Comparison of ENCODE assay signal across 22 mouse cellular contexts in the genomic region with DNA sequence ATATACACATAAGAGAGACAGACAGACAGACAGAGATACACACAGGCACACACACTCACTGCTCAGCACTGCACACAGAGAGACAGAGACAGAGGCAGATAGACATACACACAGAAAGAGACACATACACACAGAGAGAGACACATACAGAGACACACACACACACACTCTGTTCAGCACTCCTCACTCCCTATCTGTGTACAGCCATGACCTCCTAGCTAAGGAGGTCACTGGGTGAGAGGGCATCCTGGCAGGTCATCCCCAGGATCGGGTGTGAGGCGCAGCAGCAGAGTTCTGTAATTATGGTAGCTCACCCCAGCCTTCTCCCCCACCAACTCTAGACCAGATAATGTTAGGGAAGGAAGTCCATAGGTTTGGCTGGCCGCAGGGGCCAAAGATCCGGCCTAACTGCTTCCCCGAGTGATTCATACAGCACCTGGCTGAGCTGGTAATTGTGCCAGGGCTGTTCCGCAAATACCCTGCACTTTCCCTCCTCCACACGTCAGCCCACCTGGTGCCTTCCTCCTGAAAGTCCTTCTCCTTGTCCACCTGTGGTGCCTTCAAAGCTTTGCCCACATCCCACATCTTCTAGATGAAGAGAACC. TPM values are rescaled to one million over a fixed set of nuclear protein-coding genes. Genes with fewer than 3 reads are reported as not detected.
DNase-seq lines count a peak whose midpoint lies in the region; ATAC-seq and TF ChIP-seq lines count a peak whose summit lies in the region.
"Had no signal": no experiment of that assay in that cellular context is flagged by ENCODE, and none has a peak within 500 bp of the region (broad histone marks: within the 10 kb centered on the region; RNA-seq: fewer than 3 reads in every experiment).

No protein-coding gene starts in this region.

- no peak overlapping the region for H3K27ac ChIP-seq in forebrain, embryonic 14.5 days (ENCODE audit: low read depth, low read length)
- H3K27ac ChIP-seq in forebrain, embryonic 10.5 days: no peak overlapping the region
- no peak overlapping the region; the same call in 1 of the 2 replicates for H3K27ac ChIP-seq in midbrain, embryonic 13.5 days
- H3K27ac ChIP-seq in midbrain, embryonic 10.5 days (replicated peaks): no peak overlapping the region
- H3K27ac ChIP-seq in layer of hippocampus, adult 2 months: no peak overlapping the region
- H3K27ac ChIP-seq: heart, embryonic 10.5 days; liver, embryonic 15.5 days; stomach, embryonic 15.5 days had no signal

- H3K4me3 ChIP-seq in forebrain, embryonic 14.5 days (ENCODE audit: low read depth, low read length): no peak overlapping the region
- no peak overlapping the region for H3K4me3 ChIP-seq in forebrain, embryonic 10.5 days
- no peak overlapping the region for H3K4me3 ChIP-seq in midbrain, embryonic 13.5 days (replicated peaks)
- no peak overlapping the region for H3K4me3 ChIP-seq in midbrain, embryonic 10.5 days
- H3K4me3 ChIP-seq in layer of hippocampus, adult 2 months: no peak overlapping the region
- H3K4me3 ChIP-seq: heart, embryonic 10.5 days; liver, embryonic 15.5 days; stomach, embryonic 15.5 days had no signal

- no peak for TF ChIP-seq CTCF in layer of hippocampus, adult 2 months (conservative IDR thresholded peaks at IDR 0.05)

- no peaks in the 10 kb centered on the region for H3K9me3 ChIP-seq in forebrain, embryonic 14.5 days (replicated peaks; ENCODE audit: control insufficient read depth, low read length)
- H3K9me3 ChIP-seq in forebrain, embryonic 10.5 days: no peaks in the 10 kb centered on the region
- no peaks in the 10 kb centered on the region for H3K9me3 ChIP-seq in midbrain, embryonic 13.5 days
- H3K9me3 ChIP-seq in midbrain, embryonic 10.5 days (replicated peaks): no peaks in the 10 kb centered on the region
- H3K9me3 ChIP-seq: heart, embryonic 10.5 days; liver, embryonic 15.5 days; midbrain, embryonic 15.5 days; stomach, embryonic 15.5 days had no signal

- 67% methylated on average over 7 of the region's 7 CpGs for WGBS in forebrain, embryonic 14.5 days
- WGBS in forebrain, embryonic 10.5 days: 70% methylated on average over 7 of the region's 7 CpGs
- WGBS in midbrain, embryonic 13.5 days: 76% methylated on average over 7 of the region's 7 CpGs
- 69% methylated on average over 7 of the region's 7 CpGs for WGBS in midbrain, embryonic 10.5 days

- H3K4me1 ChIP-seq in forebrain, embryonic 14.5 days (ENCODE audit: control insufficient read depth, insufficient read depth, low read length): peaks cover 20% of the 10 kb centered on the region
- H3K4me1 ChIP-seq in forebrain, embryonic 10.5 days: peaks cover 44% of the 10 kb centered on the region
- peaks cover 36% of the 10 kb centered on the region for H3K4me1 ChIP-seq in midbrain, embryonic 13.5 days (replicated peaks)
- peaks cover 41% of the 10 kb centered on the region for H3K4me1 ChIP-seq in midbrain, embryonic 10.5 days

- H3K36me3 ChIP-seq in forebrain, embryonic 14.5 days (ENCODE audit: control insufficient read depth, insufficient read depth, low read length): no peaks in the 10 kb centered on the region
- no peaks in the 10 kb centered on the region for H3K36me3 ChIP-seq in forebrain, embryonic 10.5 days (replicated peaks)
- H3K36me3 ChIP-seq in midbrain, embryonic 13.5 days: no peaks in the 10 kb centered on the region
- no peaks in the 10 kb centered on the region for H3K36me3 ChIP-seq in midbrain, embryonic 10.5 days
- H3K36me3 ChIP-seq: heart, embryonic 10.5 days; liver, embryonic 15.5 days; midbrain, embryonic 15.5 days; stomach, embryonic 15.5 days had no signal

- no peak for ATAC-seq in forebrain, embryonic 14.5 days
- no peak for ATAC-seq in midbrain, embryonic 13.5 days
- peak; percentile 40; the same call in 1 of the 2 replicates for ATAC-seq in megakaryocyte progenitor cell, adult 5-6 weeks (replicated peaks; ENCODE audit: poor library complexity)
- ATAC-seq: midbrain, embryonic 15.5 days had no signal

- no peak for DNase-seq in forebrain, embryonic 14.5 days (ENCODE audit: low spot score)
- DNase-seq in forebrain, embryonic 10.5 days (ENCODE audit: extremely low spot score, low spot score): no peak
- DNase-seq in midbrain, embryonic 10.5 days (ENCODE audit: low spot score): no peak
- DNase-seq in fat pad, adult 2 months (ENCODE audit: extremely low read depth, low read depth, low spot score): peak; percentile 34
- DNase-seq in adrenal gland, postnatal 10 days: no peak
- DNase-seq in layer of hippocampus, adult 2 months (ENCODE audit: low spot score in 2 of 2): no peak
- DNase-seq: cerebellum, adult 11-12 months; embryo, embryonic 11 days; gastrocnemius, postnatal 25 days; kidney, adult 2 months; kidney, postnatal 25 days; lung, postnatal 14 days; thymus, postnatal 25 days had no signal

- no peak overlapping the region for H3K4me2 ChIP-seq in forebrain, embryonic 14.5 days (ENCODE audit: low read length)
- H3K4me2 ChIP-seq in midbrain, embryonic 13.5 days (replicated peaks): 0 out of 2 replicates have a peak overlapping the region, but pooled peaks have one; percentile 1
- H3K4me2 ChIP-seq: liver, embryonic 15.5 days; stomach, embryonic 15.5 days had no signal

- peak overlapping the region; percentile 8; the same call in 1 of the 2 replicates for H3K9ac ChIP-seq in forebrain, embryonic 14.5 days (ENCODE audit: low read length)
- no peak overlapping the region for H3K9ac ChIP-seq in midbrain, embryonic 13.5 days (replicated peaks)
- H3K9ac ChIP-seq: liver, embryonic 15.5 days; midbrain, embryonic 15.5 days; stomach, embryonic 15.5 days had no signal

- H3K27me3 ChIP-seq in forebrain, embryonic 14.5 days (replicated peaks; ENCODE audit: control insufficient read depth, insufficient read depth, low read length): 0 out of 2 replicates have a peak, but pooled peaks cover 3% of the 10 kb centered on the region
- peaks cover 83% of the 10 kb centered on the region for H3K27me3 ChIP-seq in forebrain, embryonic 10.5 days (ENCODE audit: poor library complexity, severe bottlenecking)
- H3K27me3 ChIP-seq in midbrain, embryonic 13.5 days: no peaks in the 10 kb centered on the region
- peaks cover 70% of the 10 kb centered on the region for H3K27me3 ChIP-seq in midbrain, embryonic 10.5 days (ENCODE audit: low read depth, poor library complexity, severe bottlenecking)
- H3K27me3 ChIP-seq: midbrain, embryonic 15.5 days had no signal

RNA-seq across cellular contexts. Expression of a gene that starts 2.3 kb away (rescaled TPM):
- 79.1 and 93.9 TPM in 2 replicates for polyA plus RNA-seq in forebrain, embryonic 14.5 days (2014; fragmentation: Nextera tagmentation; extraction: Ambion mirVana)
- 53.3 and 63.2 TPM in 2 replicates for polyA plus RNA-seq in forebrain, embryonic 10.5 days (2016; fragmentation: Nextera tagmentation; extraction: Ambion mirVana)
- polyA plus RNA-seq in midbrain, embryonic 13.5 days (2015; fragmentation: Nextera tagmentation; extraction: Ambion mirVana): 67.2 and 70.8 TPM in 2 replicates
- polyA plus RNA-seq in midbrain, embryonic 10.5 days (2016; fragmentation: Nextera tagmentation; extraction: Ambion mirVana): 40.1 and 59.3 TPM in 2 replicates
- 0.07 TPM in 1 of 2 replicates, not detected in the other for total RNA-seq in megakaryocyte progenitor cell, adult 5-6 weeks (2015)
- total RNA-seq in megakaryocyte progenitor cell, adult 5-6 weeks (2017): not detected in 2 replicates
- total RNA-seq in adrenal gland, postnatal 10 days (2021): 1 to 10 TPM; 2.9 to 5.1 TPM
- 10 to 100 TPM; 11.1 to 14.1 TPM for total RNA-seq in layer of hippocampus, adult 2 months (2021)

RNA-seq across cellular contexts. Expression of a gene that starts 31.7 kb away (rescaled TPM):
- 107 and 121 TPM in 2 replicates for polyA plus RNA-seq in forebrain, embryonic 14.5 days (2014; fragmentation: Nextera tagmentation; extraction: Ambion mirVana)
- polyA plus RNA-seq in forebrain, embryonic 10.5 days (2016; fragmentation: Nextera tagmentation; extraction: Ambion mirVana): 16.2 and 18.8 TPM in 2 replicates
- polyA plus RNA-seq in midbrain, embryonic 13.5 days (2015; fragmentation: Nextera tagmentation; extraction: Ambion mirVana): 103 and 116 TPM in 2 replicates
- polyA plus RNA-seq in midbrain, embryonic 10.5 days (2016; fragmentation: Nextera tagmentation; extraction: Ambion mirVana): 7.2 and 11.0 TPM in 2 replicates
- not detected in 2 replicates for total RNA-seq in megakaryocyte progenitor cell, adult 5-6 weeks (2015)
- not detected in 2 replicates for total RNA-seq in megakaryocyte progenitor cell, adult 5-6 weeks (2017)
- total RNA-seq in adrenal gland, postnatal 10 days (2021): 100 to 1,000 TPM; 110 to 422 TPM
- 10 to 100 TPM; 88.5 to 92.2 TPM for total RNA-seq in layer of hippocampus, adult 2 months (2021)

RNA-seq across cellular contexts. Expression of a gene that starts 31.8 kb away (rescaled TPM):
- 0.63 and 0.80 TPM in 2 replicates for polyA plus RNA-seq in forebrain, embryonic 14.5 days (2014; fragmentation: Nextera tagmentation; extraction: Ambion mirVana)
- not detected in 2 replicates for polyA plus RNA-seq in forebrain, embryonic 10.5 days (2016; fragmentation: Nextera tagmentation; extraction: Ambion mirVana)
- 0.58 and 0.59 TPM in 2 replicates for polyA plus RNA-seq in midbrain, embryonic 13.5 days (2015; fragmentation: Nextera tagmentation; extraction: Ambion mirVana)
- not detected in 2 replicates for polyA plus RNA-seq in midbrain, embryonic 10.5 days (2016; fragmentation: Nextera tagmentation; extraction: Ambion mirVana)
- total RNA-seq in megakaryocyte progenitor cell, adult 5-6 weeks (2015): not detected in 2 replicates
- total RNA-seq in megakaryocyte progenitor cell, adult 5-6 weeks (2017): not detected in 2 replicates
- total RNA-seq in adrenal gland, postnatal 10 days (2021): 1 to 10 TPM in 1 of 2 experiments, not detected in 1; 1.3 TPM
- 1 to 10 TPM; 1.3 to 1.6 TPM for total RNA-seq in layer of hippocampus, adult 2 months (2021)
- total RNA-seq: gastrocnemius, postnatal 25 days; layer of hippocampus, postnatal 10 days had no signal
- polyA plus RNA-seq: liver, embryonic 15.5 days; stomach, embryonic 15.5 days had no signal

RNA-seq across cellular contexts. Expression of a gene that starts 54.5 kb away (rescaled TPM):
- polyA plus RNA-seq in forebrain, embryonic 14.5 days (2014; fragmentation: Nextera tagmentation; extraction: Ambion mirVana): 0.11 and 0.89 TPM in 2 replicates
- not detected in 2 replicates for polyA plus RNA-seq in forebrain, embryonic 10.5 days (2016; fragmentation: Nextera tagmentation; extraction: Ambion mirVana)
- 0.24 TPM in 1 of 2 replicates, not detected in the other for polyA plus RNA-seq in midbrain, embryonic 13.5 days (2015; fragmentation: Nextera tagmentation; extraction: Ambion mirVana)
- polyA plus RNA-seq in midbrain, embryonic 10.5 days (2016; fragmentation: Nextera tagmentation; extraction: Ambion mirVana): 0.31 TPM in 1 of 2 replicates, not detected in the other
- not detected in 2 replicates for total RNA-seq in megakaryocyte progenitor cell, adult 5-6 weeks (2015)
- total RNA-seq in megakaryocyte progenitor cell, adult 5-6 weeks (2017): not detected in 2 replicates
- not detected for total RNA-seq in adrenal gland, postnatal 10 days (2021)
- under 1 TPM in 1 of 2 experiments, not detected in 1; 0.15 TPM for total RNA-seq in layer of hippocampus, adult 2 months (2021)
- total RNA-seq: gastrocnemius, postnatal 25 days; heart, postnatal 25 days; layer of hippocampus, postnatal 10 days; left cerebral cortex, postnatal 36 days had no signal
- polyA plus RNA-seq: heart, embryonic 10.5 days; liver, embryonic 15.5 days; stomach, embryonic 15.5 days had no signal
